Mouse (Mus musculus) common myeloid progenitor, adult 5-6 weeks (primary cell): ENCODE measurements around the gene Fry. TPM values are rescaled to one million over a fixed set of nuclear protein-coding genes. Genes with fewer than 3 reads are reported as not detected.

Experiments used
- ATAC-seq: replicated peaks from 2 replicates; pipeline ENCODE4 v1.8.0; 2016; ENCODE audit warnings: low read depth, mild to moderate bottlenecking, moderate TSS enrichment, inconsistent platforms; ENCODE audit not compliant: poor library complexity, severe bottlenecking
- total RNA-seq: library from RNA; stranded (forward); fragments of 200-1000, 187-1606 nt; gene quantifications from 2 replicates; pipeline ENCODE4 v1.2.3, GENCODE M21; 2017

Gene Fry
- total RNA-seq, 1 experiment from 2014 or later = 22.5 TPM

DNA sequence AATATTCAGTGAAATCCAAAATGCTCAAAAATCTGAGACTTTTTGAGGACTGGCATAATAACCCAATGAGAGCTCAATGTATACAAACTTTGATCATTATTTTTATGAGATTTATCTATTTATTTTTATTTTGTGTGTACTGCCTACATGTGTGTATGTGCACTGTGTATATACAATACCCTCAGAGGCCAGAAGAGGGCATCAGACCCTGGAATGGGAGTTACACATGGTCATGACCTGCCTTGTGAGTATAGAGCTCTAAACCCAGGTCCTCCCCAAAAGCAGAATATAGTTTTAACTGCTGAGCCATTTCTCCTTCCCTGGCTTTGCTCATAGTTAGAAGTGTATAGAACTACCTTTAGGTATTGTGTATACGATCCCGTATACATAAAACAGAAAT lies 298.8 kb downstream of the Fry start:
- ATAC-seq = no peak

DNA sequence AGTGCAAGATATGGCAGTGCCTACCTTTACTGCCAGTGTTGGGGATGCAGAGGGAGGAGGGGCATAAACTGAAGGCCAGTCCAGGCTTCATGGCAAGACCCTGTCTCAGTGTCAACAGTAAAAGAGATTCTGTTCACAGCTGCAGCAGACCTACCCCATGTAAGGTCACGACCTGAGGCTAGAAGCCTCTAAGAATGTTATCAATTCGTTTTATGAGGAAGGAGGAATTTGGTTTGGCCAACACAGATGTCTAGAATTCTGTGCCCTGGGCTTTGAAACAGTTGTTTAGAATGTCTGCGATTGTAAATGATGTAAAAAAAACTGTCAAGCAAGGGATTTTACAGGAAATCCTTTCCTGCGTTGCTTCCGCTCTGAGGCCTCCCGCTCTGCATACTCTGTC lies 299.6 kb downstream of the Fry start:
- no peak for ATAC-seq

DNA sequence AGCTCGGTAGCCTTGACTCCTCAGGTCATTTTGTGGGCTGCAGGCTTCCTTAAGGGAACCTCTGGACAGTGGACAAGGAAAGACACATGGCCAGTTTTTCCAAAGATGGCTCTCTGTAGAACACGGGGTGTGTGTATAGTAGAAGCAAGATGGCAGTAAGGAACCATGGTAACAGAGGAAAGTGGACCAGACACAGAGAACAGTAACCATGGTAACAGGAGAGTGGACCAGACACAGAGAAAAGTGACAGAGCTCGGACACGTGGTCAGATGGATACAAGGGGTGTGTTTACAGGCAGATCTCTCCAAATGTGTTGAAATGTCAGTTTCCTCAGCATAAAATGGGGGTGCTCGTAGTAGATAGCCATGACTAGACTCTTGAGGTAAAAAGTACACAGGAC lies 306.6 kb downstream of the Fry start:
- no peak for ATAC-seq

GRCm38 (mm10) chr5:150426595-150426994 lies 308.1 kb downstream of the Fry start:
- ATAC-seq = peak; percentile 83

DNA sequence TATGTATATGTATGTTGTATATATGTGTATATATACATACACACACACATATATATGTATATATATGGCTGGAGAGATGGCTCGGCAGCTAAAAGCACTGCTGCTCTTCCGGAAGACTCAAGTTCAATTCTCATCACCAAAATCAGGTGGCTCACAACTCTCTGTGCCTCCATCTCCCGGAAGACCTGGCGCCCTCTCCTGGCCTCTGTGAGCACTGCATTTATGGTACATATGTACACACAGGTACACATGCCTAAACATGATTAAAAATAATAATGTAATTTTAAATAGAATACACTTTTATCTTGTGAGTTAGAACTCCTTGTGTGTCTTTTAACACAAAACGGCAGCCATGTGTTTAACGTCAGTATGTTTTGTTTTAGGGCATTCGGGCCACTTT lies 312.8 kb downstream of the Fry start:
- ATAC-seq = no peak

DNA sequence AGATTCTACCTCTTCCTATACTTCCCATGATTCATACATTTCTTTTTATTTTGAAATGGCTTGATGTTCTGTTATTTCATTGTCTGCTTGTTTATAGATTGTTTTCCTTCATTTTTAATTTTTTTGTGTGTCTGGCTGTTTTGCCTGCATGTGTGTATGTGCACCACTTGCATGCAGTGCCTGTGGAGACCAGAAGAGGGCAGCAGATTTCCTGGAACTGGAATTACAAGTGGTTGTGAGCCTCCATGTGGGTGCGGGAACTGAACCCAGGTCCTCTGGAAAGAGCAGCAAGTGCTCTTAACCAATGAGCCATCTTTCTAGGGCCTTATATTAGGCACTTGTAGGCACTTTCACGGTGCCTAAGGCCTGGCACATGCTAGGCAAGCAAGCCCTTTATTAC lies 314.5 kb downstream of the Fry start:
- no peak for ATAC-seq

GRCm38 (mm10) chr5:150436629-150437389 lies 318.4 kb downstream of the Fry start:
- ATAC-seq = no peak

DNA sequence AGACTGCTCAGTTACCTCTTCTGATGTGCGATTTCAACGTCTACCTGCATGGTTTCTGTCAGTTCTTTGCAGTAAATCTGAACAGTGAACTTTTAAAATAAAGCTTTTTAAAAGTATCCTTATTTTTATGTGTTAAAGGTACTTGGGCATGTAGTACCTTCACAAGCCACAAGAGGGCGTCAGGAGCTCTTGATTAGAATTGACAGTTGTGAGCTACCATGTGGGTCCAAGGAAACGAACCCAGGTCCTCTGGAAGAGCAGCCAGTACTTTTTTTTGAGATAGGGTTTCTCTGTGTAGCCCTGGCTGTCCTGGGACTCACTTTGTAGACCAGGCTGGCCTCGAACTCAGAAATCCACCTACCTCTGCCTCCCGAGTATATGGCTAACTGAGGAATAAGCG lies 323.2 kb downstream of the Fry start:
- ATAC-seq = peak; percentile 81

- no peak for ATAC-seq
Measured at GRCm38 (mm10) chr5:150451281-150452003, 333.0 kb downstream of the Fry start.

GRCm38 (mm10) chr5:150452004-150452626 lies 333.7 kb downstream of the Fry start:
- no peak for ATAC-seq

GRCm38 (mm10) chr5:150452671-150453070 lies 334.2 kb downstream of the Fry start:
- ATAC-seq = no peak

- no peak for ATAC-seq
Measured at GRCm38 (mm10) chr5:150453490-150453889, 335.0 kb downstream of the Fry start.

DNA sequence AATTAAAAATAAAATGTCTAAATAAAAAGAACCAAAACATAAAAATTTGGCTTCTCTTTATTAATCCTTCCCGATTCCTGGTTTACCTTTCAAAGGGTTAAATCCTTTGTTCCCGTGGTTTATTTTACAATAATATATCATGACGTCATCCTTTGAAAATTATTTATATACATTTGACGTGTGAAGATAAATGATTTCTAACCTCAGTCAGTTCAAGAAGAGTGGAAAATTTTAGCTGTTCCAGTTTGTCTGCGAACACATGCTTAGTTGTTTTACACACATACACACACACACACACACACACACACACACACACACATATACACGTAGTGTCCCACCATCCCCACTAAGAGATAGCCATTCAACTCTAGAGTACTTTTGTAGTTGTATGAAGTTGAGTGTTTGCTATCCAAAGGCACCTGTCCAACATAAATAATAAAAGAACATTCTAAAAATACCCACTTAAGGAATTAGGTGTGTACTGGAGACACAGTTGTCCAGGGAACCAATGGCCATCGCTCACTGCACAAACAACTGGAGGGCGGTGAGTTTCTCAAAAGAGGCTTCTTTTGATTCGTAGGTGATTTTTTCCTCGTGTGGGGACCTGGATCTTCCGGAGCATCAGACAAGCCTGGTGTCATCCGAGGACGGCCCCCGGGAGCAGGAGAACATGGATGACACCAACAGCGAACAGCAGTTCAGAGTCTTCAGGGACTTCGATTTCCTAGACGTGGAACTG lies 338.9 kb downstream of the Fry start:
- ATAC-seq = no peak

DNA sequence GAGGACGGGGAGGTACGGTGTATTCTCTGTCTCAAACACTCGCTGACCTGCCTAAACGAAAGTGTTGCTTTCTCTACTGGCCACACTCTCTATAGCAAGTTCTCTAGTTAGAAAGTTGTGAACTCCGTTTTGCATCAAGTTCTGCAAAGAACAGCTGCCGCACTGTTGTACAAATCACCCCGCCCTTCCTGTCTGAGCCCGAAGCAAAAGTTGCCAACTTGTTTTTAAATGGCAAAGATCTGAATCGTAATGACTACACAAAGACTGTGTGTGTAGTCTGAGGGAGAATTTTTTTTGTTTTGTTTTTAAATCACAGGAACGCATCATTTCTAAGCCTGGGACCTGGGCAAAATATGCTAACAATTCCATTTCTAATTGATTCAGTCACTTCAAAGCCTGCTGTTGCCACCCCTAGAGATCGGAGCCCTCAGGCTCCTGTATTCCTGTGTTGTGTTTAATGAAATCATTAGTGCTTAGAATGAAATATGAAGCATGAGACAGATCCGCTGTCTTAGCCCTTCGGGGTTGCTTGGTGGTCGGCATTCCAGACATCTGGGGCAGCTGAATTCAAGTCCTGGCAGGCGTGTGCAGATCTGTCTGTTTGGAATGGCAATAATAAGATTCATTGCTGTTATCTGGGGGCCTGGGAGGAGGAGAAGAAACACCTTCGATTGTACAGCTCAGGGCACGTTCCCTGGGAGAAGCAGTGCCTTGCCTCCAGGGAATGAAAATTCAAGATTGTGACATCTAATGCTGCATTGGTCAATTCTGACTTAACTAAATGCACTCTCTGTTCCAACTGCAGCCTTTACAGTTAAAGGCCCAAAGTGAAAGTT lies 339.7 kb downstream of the Fry start:
- no peak for ATAC-seq

DNA sequence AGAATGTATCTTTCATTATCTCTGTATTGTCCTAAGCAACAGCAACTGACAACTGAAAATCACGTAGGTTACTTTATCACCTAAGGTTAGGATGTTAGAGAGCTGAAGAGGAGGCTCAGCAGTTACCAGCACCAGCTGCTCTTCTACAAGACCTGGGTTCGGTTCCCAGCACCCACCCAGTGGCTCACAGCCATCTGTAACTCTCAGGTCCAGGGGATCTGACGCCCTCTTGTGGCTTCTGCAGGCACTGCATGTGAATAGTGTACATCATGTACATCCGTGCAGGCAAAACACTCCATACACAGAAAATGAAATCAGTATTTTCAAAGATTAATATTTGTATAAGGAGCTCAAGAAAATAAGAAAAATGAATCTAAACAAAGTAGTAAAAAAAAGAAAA lies 341.4 kb downstream of the Fry start:
- no peak for ATAC-seq

DNA sequence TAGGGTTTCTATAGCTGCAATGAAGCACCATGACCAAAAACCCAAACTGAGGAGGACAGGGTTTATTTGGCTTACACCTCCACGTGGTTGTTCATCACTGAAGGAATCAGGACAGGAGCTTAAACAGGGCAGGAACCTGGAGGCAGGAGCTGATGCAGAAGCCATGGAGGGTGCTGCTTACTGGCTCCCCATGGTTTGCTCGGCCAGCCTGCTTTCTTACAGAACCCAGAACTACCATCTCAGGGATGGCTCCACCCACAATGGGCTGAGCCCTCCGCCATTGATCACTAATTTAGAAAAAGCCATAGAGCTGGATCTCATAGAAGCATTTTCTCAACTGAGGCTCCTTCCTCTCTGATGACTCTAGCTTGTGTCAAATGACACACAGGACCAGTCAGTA lies 346.3 kb downstream of the Fry start:
- ATAC-seq = no peak

DNA sequence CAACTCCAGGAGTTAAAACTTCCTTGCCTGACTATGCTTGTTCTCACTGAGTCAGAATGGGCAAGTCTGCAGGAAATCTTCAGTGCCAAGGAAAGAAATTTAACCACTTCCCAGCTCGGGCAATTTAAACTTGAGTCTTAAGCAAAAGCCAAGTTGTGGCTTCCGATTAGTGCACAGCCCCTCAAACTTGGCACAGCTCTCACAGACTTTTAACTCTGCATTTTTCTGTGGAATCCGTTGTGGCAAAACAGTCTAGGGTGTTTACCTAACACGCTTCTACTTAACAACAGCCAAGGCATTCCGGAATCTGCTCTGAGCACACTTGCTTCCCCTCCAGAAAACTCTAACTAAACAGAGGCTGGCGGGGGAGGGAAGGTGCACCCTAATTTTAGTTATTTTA lies 346.8 kb downstream of the Fry start:
- peak; percentile 37 for ATAC-seq

DNA sequence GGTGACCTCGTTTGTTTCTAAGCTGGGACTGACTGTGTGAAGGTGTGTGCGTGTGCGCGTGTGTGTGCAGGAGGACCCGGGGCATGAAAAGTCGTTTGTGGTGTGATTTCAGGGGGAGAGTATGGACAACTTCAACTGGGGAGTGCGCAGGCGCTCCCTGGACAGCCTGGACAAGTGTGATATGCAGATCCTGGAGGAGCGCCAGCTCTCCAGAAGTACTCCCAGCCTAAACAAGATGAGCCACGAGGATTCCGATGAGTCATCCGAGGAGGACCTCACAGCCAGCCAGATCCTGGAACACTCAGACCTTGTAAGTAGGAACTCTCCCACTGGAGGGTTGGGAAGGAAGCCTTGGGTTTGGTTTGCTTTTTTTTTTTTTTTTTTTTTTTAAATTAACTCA lies 347.7 kb downstream of the Fry start:
- peak; percentile 36 for ATAC-seq

DNA sequence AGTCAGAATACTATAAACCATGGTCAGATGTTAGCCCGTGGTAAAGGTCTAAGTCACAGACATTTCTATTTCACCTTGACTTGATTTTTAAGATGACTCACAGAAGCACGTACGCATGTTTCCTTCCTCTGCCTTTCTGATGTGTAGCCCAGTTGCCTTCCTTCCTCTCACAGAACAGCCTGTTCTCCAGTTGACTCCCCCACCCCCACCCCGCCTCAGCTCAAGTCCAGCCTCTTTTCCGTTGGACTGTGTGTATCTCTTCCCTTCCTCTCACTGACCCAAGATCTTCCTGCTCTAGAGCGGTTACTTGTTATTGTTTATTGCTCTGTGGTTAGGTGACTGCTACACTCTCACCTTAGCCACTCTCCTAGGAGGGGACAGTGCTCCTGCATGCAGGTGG lies 350.0 kb downstream of the Fry start:
- ATAC-seq = peak; percentile 69

- ATAC-seq = no peak
Measured at GRCm38 (mm10) chr5:150477364-150477763, 358.9 kb downstream of the Fry start.
